Mouse (Mus musculus): Measurements from ENCODE around the gene Hacd2. TPM values are rescaled to one million over a fixed set of nuclear protein-coding genes. Genes with fewer than 3 reads are reported as not detected.
A peak's percentile ranks its signal among the peaks of the same experiment; 100 is the strongest.

Gene Hacd2
- polyA plus RNA-seq, 1 experiment from 2014 or later: 25.2 TPM

DNA sequence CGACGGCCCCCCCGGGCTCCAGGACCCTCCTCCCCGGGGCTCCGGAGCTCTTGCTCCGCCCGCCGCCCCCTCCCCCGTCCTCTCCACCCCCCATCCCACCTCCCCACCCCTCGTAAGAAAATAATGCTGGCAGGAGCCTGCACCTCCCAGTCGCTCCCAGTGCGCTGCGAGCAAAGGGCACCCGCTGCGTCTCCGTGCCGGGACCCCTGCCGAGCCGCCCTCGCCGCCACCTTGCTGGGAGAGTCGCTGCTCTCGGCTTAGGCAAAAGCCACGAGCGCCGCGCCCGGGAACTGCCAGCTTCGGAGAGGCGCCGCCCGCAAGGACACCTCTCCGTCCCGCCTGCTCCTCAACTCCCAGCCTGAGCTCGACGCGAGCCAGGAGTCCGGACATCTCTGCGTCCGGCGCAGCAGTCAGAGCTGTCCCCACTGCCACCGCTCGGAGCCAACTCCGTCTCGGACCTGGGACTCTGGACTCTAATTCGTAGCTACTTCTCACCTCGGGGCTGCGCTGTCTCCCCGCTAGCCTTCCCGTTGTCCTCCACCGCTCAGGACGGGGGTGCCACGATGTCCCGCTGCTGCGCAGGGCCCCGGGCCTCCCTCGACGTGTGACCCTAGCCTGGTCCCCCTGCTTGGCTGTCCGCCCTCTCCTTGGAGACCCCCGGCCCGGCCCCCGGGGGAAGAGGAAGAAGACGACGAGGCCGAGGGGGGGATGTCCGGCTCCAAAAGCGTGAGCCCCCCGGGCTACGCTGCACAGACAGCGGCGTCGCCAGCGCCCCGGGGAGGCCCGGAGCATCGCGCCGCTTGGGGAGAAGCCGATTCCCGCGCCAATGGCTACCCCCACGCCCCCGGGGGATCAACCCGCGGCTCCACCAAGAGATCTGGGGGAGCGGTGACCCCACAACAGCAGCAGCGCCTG is 133.4 kb downstream of the Hacd2 start:
- peak overlapping the region; percentile 74 for H3K9ac ChIP-seq (replicated peaks; ENCODE audit: low read length)
- ATAC-seq (replicated peaks; ENCODE audit: insufficient number of reproducible peaks, low FRiP score, low TSS enrichment, low read depth) (peak; percentile 31; the same call in 1 of the 2 replicates), DNase-seq (ENCODE audit: low spot score) (peak; percentile 60)
- WGBS: under 1% methylated on average over 77 of the region's 87 CpGs
- peaks cover 40% of the 10 kb centered on the region for H3K27me3 ChIP-seq (ENCODE audit: control insufficient read depth, insufficient read depth, low read length)
- no peaks in the 10 kb centered on the region for H3K9me3 ChIP-seq (replicated peaks; ENCODE audit: control insufficient read depth, low read length)
- peak overlapping the region; percentile 97 for H3K4me2 ChIP-seq (ENCODE audit: low read depth, low read length)
- 0 out of 2 replicates have a peak, but pooled peaks cover 2% of the 10 kb centered on the region for H3K4me1 ChIP-seq (ENCODE audit: control insufficient read depth, insufficient read depth, low read length)
- H3K27ac ChIP-seq (replicated peaks; ENCODE audit: low read depth, low read length): no peak overlapping the region
- no peaks in the 10 kb centered on the region for H3K36me3 ChIP-seq (replicated peaks; ENCODE audit: control insufficient read depth, insufficient read depth, low read depth, low read length)
- peak overlapping the region; percentile 72 for H3K4me3 ChIP-seq (ENCODE audit: low read depth, low read length)

DNA sequence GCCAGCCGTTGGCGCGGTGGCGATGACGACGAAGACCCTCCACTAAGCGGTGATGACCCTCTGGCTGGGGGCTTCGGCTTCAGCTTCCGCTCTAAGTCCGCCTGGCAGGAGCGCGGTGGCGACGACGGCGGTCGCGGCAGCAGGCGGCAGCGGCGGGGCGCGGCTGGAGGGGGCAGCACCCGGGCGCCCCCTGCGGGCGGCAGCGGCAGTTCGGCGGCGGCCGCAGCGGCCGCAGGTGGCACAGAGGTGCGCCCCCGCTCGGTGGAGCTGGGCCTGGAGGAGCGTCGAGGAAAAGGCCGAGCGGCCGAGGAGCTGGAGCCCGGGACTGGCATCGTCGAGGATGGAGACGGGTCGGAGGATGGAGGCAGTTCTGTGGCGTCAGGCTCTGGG is 134.1 kb downstream of the Hacd2 start:
- Histone ChIP-seq H3K4me3 (ENCODE audit: low read depth, low read length) (peak overlapping the region; percentile 72), H3K27ac (replicated peaks; ENCODE audit: low read depth, low read length) (no peak overlapping the region), H3K9me3 (replicated peaks; ENCODE audit: control insufficient read depth, low read length) (no peaks in the 10 kb centered on the region), H3K4me2 (ENCODE audit: low read depth, low read length) (peak overlapping the region; percentile 97), H3K4me1 (ENCODE audit: control insufficient read depth, insufficient read depth, low read length) (0 out of 2 replicates have a peak, but pooled peaks cover 2% of the 10 kb centered on the region), H3K27me3 (ENCODE audit: control insufficient read depth, insufficient read depth, low read length) (peaks cover 37% of the 10 kb centered on the region), H3K36me3 (replicated peaks; ENCODE audit: control insufficient read depth, insufficient read depth, low read depth, low read length) (no peaks in the 10 kb centered on the region), H3K9ac (replicated peaks; ENCODE audit: low read length) (peak overlapping the region; percentile 74)
- DNase-seq (ENCODE audit: low spot score): peak; percentile 73
- WGBS: 2% methylated on average over 47 of the region's 48 CpGs
- no peak for ATAC-seq (replicated peaks; ENCODE audit: insufficient number of reproducible peaks, low FRiP score, low TSS enrichment, low read depth)

DNA sequence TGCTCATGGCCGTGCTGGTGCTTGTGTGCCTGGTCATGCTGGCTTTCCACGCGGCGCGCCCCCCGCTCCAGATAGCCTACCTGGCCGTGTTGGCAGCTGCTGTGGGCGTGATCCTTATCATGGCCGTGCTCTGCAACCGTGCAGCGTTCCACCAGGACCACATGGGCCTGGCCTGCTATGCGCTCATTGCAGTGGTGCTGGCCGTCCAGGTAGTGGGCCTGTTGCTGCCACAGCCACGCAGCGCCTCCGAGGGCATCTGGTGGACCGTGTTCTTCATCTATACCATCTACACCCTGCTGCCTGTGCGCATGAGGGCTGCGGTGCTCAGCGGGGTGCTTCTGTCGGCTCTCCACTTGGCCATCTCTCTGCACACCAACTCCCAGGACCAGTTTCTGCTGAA is 134.6 kb downstream of the Hacd2 start:
- 0 out of 2 replicates have a peak overlapping the region, but pooled peaks have one; percentile 97 for H3K4me2 ChIP-seq (ENCODE audit: low read depth, low read length)
- WGBS: 78% methylated on average over 21 of the region's 21 CpGs

More for the DNA sequence above, 134.6 kb downstream of the Hacd2 start:
- H3K9me3 ChIP-seq (replicated peaks; ENCODE audit: control insufficient read depth, low read length): no peaks in the 10 kb centered on the region
- 0 out of 2 replicates have a peak, but pooled peaks cover 2% of the 10 kb centered on the region for H3K4me1 ChIP-seq (ENCODE audit: control insufficient read depth, insufficient read depth, low read length)
- H3K9ac ChIP-seq (replicated peaks; ENCODE audit: low read length): no peak overlapping the region
- H3K36me3 ChIP-seq (replicated peaks; ENCODE audit: control insufficient read depth, insufficient read depth, low read depth, low read length): no peaks in the 10 kb centered on the region
- ATAC-seq (replicated peaks; ENCODE audit: insufficient number of reproducible peaks, low FRiP score, low TSS enrichment, low read depth) (no peak), DNase-seq (ENCODE audit: low spot score) (no peak)
- H3K27me3 ChIP-seq (ENCODE audit: control insufficient read depth, insufficient read depth, low read length): peaks cover 35% of the 10 kb centered on the region
- H3K4me3 ChIP-seq (ENCODE audit: low read depth, low read length): peak overlapping the region; percentile 72; the same call in 1 of the 2 replicates
- H3K27ac ChIP-seq (replicated peaks; ENCODE audit: low read depth, low read length): no peak overlapping the region

Other genes with a start within 250 kb of the Hacd2 start
- gene Adcy5, start 132.4 kb downstream of the Hacd2 start, polyA plus RNA-seq (2014; fragmentation: Nextera tagmentation; extraction: Ambion mirVana): 1.4 and 1.6 TPM in 2 replicates